Mouse (Mus musculus) forebrain, embryonic 16.5 days (tissue): ENCODE data around the gene Rpl3l. TPM values are rescaled to one million over a fixed set of nuclear protein-coding genes. Genes with fewer than 3 reads are reported as not detected.
A peak's percentile ranks its signal among the peaks of the same experiment; 100 is the strongest.

Source experiments
- ATAC-seq: fragments of 200-750 bp; cut with Nextera tagmentation; 2 replicates; pipeline ENCODE4 v1.8.0; 2017; ENCODE audit warnings: mild to moderate bottlenecking, moderate library complexity
- H3K27ac ChIP-seq: fragments of 300-500 bp; sonication (generic); 2 replicates; pipeline ENCODE4 v1.5.1; 2014; ENCODE audit warnings: low read length, control low read depth
- H3K27me3 ChIP-seq: fragments of 300-500 bp; sonication (generic); replicated peaks from 2 replicates; pipeline ENCODE4 v1.6.1; 2014; ENCODE audit warnings: low read length; ENCODE audit not compliant: control insufficient read depth, insufficient read depth
- H3K36me3 ChIP-seq: fragments of 300-500 bp; sonication (generic); 2 replicates; pipeline ENCODE4 v1.6.1; 2014; ENCODE audit not compliant: control insufficient read depth, insufficient read depth
- H3K4me1 ChIP-seq: fragments of 300-500 bp; sonication (generic); replicated peaks from 2 replicates; pipeline ENCODE4 v1.6.1; 2014; ENCODE audit warnings: low read length; ENCODE audit not compliant: control insufficient read depth, insufficient read depth
- H3K4me2 ChIP-seq: fragments of 300-500 bp; sonication (generic); 2 replicates; pipeline ENCODE4 v1.6.1; 2014; ENCODE audit warnings: mild to moderate bottlenecking, low read length, control low read depth
- H3K4me3 ChIP-seq: fragments of 300-500 bp; sonication (generic); replicated peaks from 2 replicates; pipeline ENCODE4 v1.5.1; 2014; ENCODE audit warnings: mild to moderate bottlenecking, low read length, control low read depth
- H3K9ac ChIP-seq: fragments of 300-500 bp; sonication (generic); replicated peaks from 2 replicates; pipeline ENCODE4 v1.6.1; 2014; ENCODE audit warnings: low read depth, low read length, control low read depth
- H3K9me3 ChIP-seq: fragments of 300-500 bp; sonication (generic); 2 replicates; pipeline ENCODE4 v1.6.1; 2016; ENCODE audit warnings: low read length; ENCODE audit not compliant: control insufficient read depth
- WGBS: fragments of 180-500 bp; shearing (Covaris S2); extraction: QIAGEN DNeasy Blood & Tissue Kit; methylation state at CpG from one replicate; pipeline ENCODE4 v1.1.7; 2014; 5-methylcytosine and 5-hydroxymethylcytosine counted together
- polyA plus RNA-seq: library from polyadenylated mRNA; unstranded; fragments of >200 nt; fragmentation: Nextera tagmentation; extraction: Ambion mirVana; gene quantifications from 2 replicates; pipeline ENCODE4 v1.2.1, GENCODE M21; 2015

Gene Rpl3l
- polyA plus RNA-seq, 1 experiment from 2014 or later = not detected

DNA sequence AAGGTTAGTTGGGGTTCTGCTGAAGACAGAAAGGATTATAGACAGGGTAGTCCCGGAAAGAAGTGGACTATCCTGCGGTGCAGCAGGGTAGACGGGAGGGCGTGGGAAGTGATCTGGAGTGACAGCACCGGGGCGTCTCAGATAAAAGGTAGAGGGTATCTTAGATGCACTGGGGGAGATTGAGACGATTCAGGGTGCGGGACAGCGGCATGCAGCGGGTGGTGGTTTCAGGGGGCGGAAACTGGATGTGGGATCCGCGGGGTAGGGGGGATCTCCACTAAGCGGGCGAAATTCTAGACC, 3.8 kb upstream of the Rpl3l start:
- Histone ChIP-seq H3K9ac (peak overlapping the region; percentile 83), H3K27ac (peak overlapping the region; percentile 26; the same call in 1 of the 2 replicates), H3K27me3 (0 out of 2 replicates have a peak, but pooled peaks cover 2% of the 10 kb centered on the region), H3K4me3 (peak overlapping the region; percentile 72), H3K36me3 (peaks cover 7% of the 10 kb centered on the region), H3K4me2 (peak overlapping the region; percentile 78), H3K9me3 (no peaks in the 10 kb centered on the region), H3K4me1 (peaks cover 32% of the 10 kb centered on the region)
- ATAC-seq = peak; percentile 0; the same call in 1 of the 2 replicates
- under 1% methylated on average over 15 of the region's 15 CpGs for WGBS

DNA sequence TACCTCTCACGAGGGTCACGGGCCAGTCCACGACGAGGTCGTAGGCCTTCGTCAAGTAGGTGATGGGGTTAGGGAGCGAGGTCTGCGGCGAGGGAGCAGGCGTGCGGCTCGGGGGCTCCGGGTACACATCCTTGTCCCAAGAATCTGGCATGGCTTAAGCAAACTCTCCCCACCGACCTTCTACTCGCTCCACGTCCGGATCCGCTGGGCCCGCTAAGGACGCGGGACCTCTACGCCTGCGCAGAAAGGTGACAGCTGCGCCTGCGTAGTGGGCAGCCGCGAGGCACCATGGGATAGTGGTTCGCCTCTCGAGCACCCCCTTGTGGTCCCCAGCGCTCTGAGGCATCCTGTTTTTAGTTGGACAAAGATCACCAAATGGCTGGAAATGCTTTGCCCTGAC, 3.4 kb upstream of the Rpl3l start, which contains the start of gene Ndufb10:
TSS of gene Ndufb10 (minus strand) at position 295 of the 400 bp plus-strand sequence.
- WGBS = under 1% methylated on average over 30 of the region's 30 CpGs
- peak within 1 kb of the TSS; percentile 72 for H3K4me3 ChIP-seq

DNA sequence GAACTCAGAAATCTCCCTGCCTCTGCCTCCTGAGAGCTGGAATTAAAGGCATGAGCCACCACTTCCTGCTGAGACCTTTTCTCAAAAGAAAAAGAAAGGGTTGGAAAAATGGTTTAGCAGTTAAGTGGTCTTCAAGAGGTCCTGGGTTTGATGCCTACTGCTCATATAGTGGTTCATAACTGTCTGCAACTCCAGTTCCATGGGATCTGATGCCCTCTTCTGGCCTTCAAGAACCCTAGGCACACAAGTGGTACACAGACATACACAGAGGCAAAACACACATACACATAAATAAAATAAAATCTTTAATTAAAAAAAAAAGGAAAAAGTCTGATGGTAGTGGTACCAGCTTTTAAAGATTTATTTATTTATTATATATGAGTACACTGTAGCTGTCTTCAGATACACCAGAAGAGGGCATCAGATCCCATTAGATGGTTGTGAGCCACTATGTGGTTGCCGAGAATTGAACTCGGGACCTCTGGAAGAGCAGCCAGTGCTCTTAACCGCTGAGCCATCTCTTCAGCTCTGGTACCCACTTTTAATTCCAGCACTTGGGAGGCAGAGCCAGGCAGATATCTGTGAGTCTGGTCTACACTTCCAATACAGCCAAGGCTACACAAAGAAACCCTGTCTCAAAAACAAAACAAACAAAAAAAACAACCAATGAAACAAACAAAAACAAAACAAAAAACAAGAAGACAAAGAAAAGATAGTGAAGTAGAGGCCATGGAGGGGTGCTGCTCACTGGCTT, 1.8 kb upstream of the Rpl3l start:
- H3K4me2 ChIP-seq = no peak overlapping the region
- 76% methylated on average over 3 of the region's 3 CpGs for WGBS
- H3K9ac ChIP-seq = no peak overlapping the region
- no peaks in the 10 kb centered on the region for H3K9me3 ChIP-seq
- H3K4me1 ChIP-seq = peaks cover 26% of the 10 kb centered on the region
- no peak overlapping the region for H3K27ac ChIP-seq
- ATAC-seq = no peak
- no peak overlapping the region for H3K4me3 ChIP-seq
- 0 out of 2 replicates have a peak, but pooled peaks cover 2% of the 10 kb centered on the region for H3K27me3 ChIP-seq
- peaks cover 7% of the 10 kb centered on the region for H3K36me3 ChIP-seq

More for the DNA sequence above, 3.4 kb upstream of the Rpl3l start, which contains the start of gene Ndufb10:
- Histone ChIP-seq H3K4me2 (peak within 1 kb of the TSS; percentile 78), H3K36me3 (peaks cover 7% of the 10 kb centered on the region), H3K27me3 (0 out of 2 replicates have a peak, but pooled peaks cover 2% of the 10 kb centered on the region), H3K9me3 (no peaks in the 10 kb centered on the region), H3K9ac (peak within 1 kb of the TSS; percentile 83), H3K4me1 (peaks cover 28% of the 10 kb centered on the region), H3K27ac (peak within 1 kb of the TSS; percentile 26)
- ATAC-seq = peak; percentile 57

DNA sequence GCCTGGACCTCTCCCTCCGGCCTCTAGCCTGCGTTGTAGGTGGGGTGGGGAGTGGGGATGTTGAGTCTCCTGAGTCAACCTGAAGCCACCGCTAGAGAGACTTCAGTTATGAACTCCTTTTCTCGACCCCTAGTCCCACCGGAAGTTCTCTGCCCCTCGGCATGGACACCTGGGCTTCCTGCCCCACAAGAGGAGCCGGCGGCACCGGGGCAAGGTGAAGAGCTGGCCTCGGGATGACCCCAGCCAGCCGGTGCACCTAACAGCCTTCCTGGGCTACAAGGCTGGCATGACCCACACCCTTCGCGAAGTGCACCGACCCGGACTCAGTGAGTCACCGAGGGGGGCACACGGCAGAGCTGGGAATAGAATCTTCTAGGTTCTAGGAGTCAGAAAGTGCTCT, 564 bp downstream of the Rpl3l start:
- WGBS = 75% methylated on average over 17 of the region's 17 CpGs
- Histone ChIP-seq H3K9ac (no peak overlapping the region), H3K27ac (no peak overlapping the region), H3K9me3 (no peaks in the 10 kb centered on the region), H3K4me2 (no peak overlapping the region), H3K36me3 (no peaks in the 10 kb centered on the region), H3K27me3 (0 out of 2 replicates have a peak, but pooled peaks cover 2% of the 10 kb centered on the region), H3K4me3 (no peak overlapping the region), H3K4me1 (peaks cover 6% of the 10 kb centered on the region)
- no peak for ATAC-seq

DNA sequence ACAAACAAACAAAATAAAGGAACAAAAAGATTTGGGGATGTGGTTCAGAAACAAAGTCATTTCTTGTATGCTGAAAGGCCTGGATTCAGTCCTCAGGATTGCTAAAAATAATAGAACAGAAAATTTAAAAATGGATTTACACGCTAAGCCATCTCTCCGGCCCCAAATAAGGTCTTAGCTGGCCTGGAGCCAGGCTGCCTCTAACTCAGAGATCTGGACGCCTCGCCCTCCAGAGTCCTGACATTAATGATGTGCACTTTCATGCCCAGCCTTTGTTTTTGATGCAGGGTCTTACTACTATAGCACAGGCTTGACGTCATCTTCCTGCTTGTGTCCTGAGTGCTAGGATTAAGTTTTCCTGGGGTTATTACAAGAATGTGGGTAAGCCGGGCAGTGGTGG, 1.4 kb downstream of the Rpl3l start:
- ATAC-seq = no peak
- Histone ChIP-seq H3K36me3 (no peaks in the 10 kb centered on the region), H3K9ac (no peak overlapping the region), H3K9me3 (no peaks in the 10 kb centered on the region), H3K27ac (no peak overlapping the region), H3K4me3 (no peak overlapping the region), H3K4me1 (no peaks in the 10 kb centered on the region), H3K27me3 (0 out of 2 replicates have a peak, but pooled peaks cover 2% of the 10 kb centered on the region), H3K4me2 (no peak overlapping the region)
- WGBS = 68% methylated on average over 6 of the region's 6 CpGs

DNA sequence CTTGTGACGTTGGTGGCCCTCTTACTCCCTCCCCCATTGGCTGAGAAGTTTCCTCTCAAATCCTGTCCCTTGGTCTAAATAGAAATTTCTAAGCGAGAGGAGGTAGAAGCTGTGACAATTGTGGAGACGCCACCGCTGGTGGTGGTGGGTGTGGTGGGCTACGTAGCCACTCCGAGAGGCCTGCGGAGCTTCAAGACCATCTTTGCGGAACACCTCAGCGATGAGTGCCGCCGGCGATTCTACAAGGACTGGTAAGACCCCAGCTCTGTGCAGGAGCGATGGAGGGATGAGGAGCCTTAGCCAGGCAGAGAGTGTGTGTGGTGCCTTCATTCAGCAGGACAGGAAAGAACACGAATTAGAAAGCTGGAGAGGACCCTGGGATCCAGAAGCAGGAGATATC, 3.2 kb downstream of the Rpl3l start:
- Histone ChIP-seq H3K4me1 (no peaks in the 10 kb centered on the region), H3K27me3 (0 out of 2 replicates have a peak, but pooled peaks cover 2% of the 10 kb centered on the region), H3K9me3 (no peaks in the 10 kb centered on the region), H3K36me3 (no peaks in the 10 kb centered on the region), H3K9ac (no peak overlapping the region), H3K27ac (no peak overlapping the region), H3K4me3 (no peak overlapping the region), H3K4me2 (no peak overlapping the region)
- 84% methylated on average over 14 of the region's 14 CpGs for WGBS
- no peak for ATAC-seq

DNA sequence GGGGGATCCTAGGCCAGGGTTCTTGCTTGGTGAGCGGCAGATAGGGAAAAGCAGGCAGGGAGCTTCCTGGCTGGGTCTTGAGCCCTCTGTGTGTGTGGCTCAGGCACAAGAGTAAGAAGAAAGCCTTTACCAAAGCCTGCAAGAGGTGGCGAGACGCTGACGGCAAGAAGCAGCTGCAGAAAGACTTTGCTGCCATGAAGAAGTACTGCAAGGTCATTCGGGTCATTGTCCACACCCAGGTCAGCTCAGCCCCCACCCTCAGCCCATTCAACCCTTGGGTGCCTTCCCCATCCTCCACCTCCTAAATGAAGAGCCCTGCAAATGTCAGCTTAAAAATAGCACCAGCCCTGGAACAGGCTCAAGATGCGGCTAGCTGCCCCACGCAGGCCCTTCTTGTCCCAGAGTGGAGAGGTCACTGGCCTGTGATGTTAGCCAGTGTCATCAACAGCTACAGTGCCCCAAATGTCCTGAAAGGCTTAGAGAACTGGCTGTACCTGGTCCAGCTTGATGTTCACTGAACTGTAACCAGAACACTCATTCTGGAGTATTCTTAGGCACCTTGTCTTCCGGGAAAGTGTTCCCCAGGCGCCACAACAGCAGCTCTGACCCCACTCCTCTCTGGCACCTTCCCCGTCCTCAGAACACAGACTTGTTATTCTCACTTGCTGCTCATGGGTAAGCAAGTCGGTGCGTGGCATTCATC, 4.8 kb downstream of the Rpl3l start:
- ATAC-seq = no peak
- WGBS = 85% methylated on average over 12 of the region's 12 CpGs
- H3K4me2 ChIP-seq = no peak overlapping the region

DNA sequence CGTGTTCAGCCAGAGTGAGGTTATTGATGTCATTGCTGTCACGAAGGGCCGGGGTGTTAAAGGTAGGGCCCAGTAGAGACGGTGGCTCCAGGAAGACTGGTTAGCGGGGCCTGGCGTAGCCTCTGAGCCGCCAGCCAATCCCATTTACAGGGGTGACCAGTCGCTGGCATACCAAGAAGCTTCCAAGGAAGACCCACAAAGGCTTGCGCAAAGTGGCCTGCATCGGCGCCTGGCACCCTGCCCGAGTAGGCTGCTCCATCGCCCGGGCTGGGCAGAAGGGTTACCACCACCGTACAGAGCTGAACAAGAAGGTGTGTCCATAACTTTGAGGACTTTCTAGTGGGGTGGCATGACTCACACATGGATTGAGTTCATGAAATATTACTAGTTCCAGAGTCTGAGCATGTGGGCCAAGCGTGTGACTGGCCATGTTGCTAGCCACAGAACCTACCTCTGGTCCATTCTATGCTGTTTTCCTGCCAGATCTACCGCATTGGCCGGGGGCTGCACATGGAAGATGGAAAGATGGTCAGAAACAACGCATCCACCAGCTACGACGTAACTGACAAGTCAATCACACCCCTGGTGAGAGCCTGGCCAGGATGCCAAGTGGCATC, 5.9 kb downstream of the Rpl3l start:
- Histone ChIP-seq H3K27ac (no peak overlapping the region), H3K4me1 (peaks cover 10% of the 10 kb centered on the region), H3K4me2 (no peak overlapping the region), H3K27me3 (no peaks in the 10 kb centered on the region), H3K36me3 (no peaks in the 10 kb centered on the region), H3K9me3 (no peaks in the 10 kb centered on the region), H3K4me3 (no peak overlapping the region), H3K9ac (0 out of 2 replicates have a peak overlapping the region, but pooled peaks have one; percentile 24)
- WGBS = 90% methylated on average over 21 of the region's 21 CpGs
- ATAC-seq = no peak

More for the DNA sequence above, 4.8 kb downstream of the Rpl3l start:
- H3K36me3 ChIP-seq = no peaks in the 10 kb centered on the region
- no peaks in the 10 kb centered on the region for H3K27me3 ChIP-seq
- no peak overlapping the region for H3K4me3 ChIP-seq
- H3K4me1 ChIP-seq = peaks cover 10% of the 10 kb centered on the region
- no peaks in the 10 kb centered on the region for H3K9me3 ChIP-seq
- H3K9ac ChIP-seq = no peak overlapping the region
- no peak overlapping the region for H3K27ac ChIP-seq

DNA sequence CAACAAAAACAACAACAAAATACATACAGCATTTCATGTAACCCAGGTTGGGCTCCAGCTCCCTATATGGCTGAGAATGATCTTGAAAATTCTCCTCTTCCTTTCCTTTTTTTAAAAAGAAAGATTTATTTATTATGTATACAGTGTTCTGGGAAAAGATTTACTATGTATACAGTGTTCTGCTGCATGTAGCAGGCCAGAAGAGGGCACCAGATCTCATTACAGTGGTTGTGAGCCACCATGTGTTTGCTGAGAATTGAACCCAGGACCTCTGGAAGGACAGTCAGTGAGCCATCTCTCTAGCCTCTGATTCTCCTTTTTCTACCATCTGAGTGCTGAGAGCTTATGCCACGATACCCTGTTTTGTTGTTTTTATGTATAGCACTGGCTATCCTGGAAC, 6.9 kb downstream of the Rpl3l start:
- no peak overlapping the region for H3K9ac ChIP-seq
- 88% methylated on average over 1 of the region's 1 CpGs for WGBS

More for the DNA sequence above, 6.9 kb downstream of the Rpl3l start:
- H3K4me1 ChIP-seq = peaks cover 10% of the 10 kb centered on the region
- no peak overlapping the region for H3K27ac ChIP-seq
- ATAC-seq = no peak
- H3K4me2 ChIP-seq = no peak overlapping the region
- no peak overlapping the region for H3K4me3 ChIP-seq
- no peaks in the 10 kb centered on the region for H3K9me3 ChIP-seq
- H3K27me3 ChIP-seq = no peaks in the 10 kb centered on the region
- H3K36me3 ChIP-seq = no peaks in the 10 kb centered on the region
